Mouse (Mus musculus): ENCODE data around the gene Def6. TPM values are rescaled to one million over a fixed set of nuclear protein-coding genes. Genes with fewer than 3 reads are reported as not detected.

Gene Def6
- polyA plus RNA-seq, 1 experiment from 2014 or later = 11.4 TPM

- TF ChIP-seq EP300 (optimal IDR thresholded peaks at IDR 0.05) = no peak
- no peak for TF ChIP-seq CTCF (IDR thresholded peaks at IDR 0.05; ENCODE audit: low read depth)
- H3K4me2 ChIP-seq (replicated peaks; ENCODE audit: low read depth) = peak overlapping the region; percentile 47
- H3K4me1 ChIP-seq (replicated peaks; ENCODE audit: control insufficient read depth, insufficient read depth) = peaks cover 5% of the 10 kb centered on the region; the same call in 1 of the 2 replicates
- no peaks in the 10 kb centered on the region for H3K27me3 ChIP-seq (ENCODE audit: control insufficient read depth, insufficient read depth, low read length)
- H3K27ac ChIP-seq (replicated peaks) = peak overlapping the region; percentile 93
- no peaks in the 10 kb centered on the region for H3K36me3 ChIP-seq (ENCODE audit: control insufficient read depth, insufficient read depth, low read length)
- ATAC-seq (ENCODE audit: low FRiP score, low TSS enrichment) (0 out of 2 replicates have a peak, but pooled peaks have one; percentile 1), DNase-seq (ENCODE audit: low spot score) (no peak)
- peak overlapping the region; percentile 22 for H3K4me3 ChIP-seq (ENCODE audit: low read depth, low read length)
- 61% methylated on average over 9 of the region's 9 CpGs for WGBS
- no peaks in the 10 kb centered on the region for H3K9me3 ChIP-seq (ENCODE audit: control insufficient read depth, low read length)
- peak overlapping the region; percentile 61 for H3K9ac ChIP-seq (ENCODE audit: low read length)
Observed at GRCm38 (mm10) chr17:28272281-28272680, 64.7 kb downstream of the Def6 start.

- Histone ChIP-seq H3K4me1 (replicated peaks; ENCODE audit: control insufficient read depth, insufficient read depth) (peaks cover 5% of the 10 kb centered on the region; the same call in 1 of the 2 replicates), H3K4me2 (replicated peaks; ENCODE audit: low read depth) (peak overlapping the region; percentile 47), H3K27ac (replicated peaks) (peak overlapping the region; percentile 93), H3K4me3 (ENCODE audit: low read depth, low read length) (peak overlapping the region; percentile 22), H3K9me3 (ENCODE audit: control insufficient read depth, low read length) (no peaks in the 10 kb centered on the region), H3K36me3 (ENCODE audit: control insufficient read depth, insufficient read depth, low read length) (no peaks in the 10 kb centered on the region), H3K27me3 (ENCODE audit: control insufficient read depth, insufficient read depth, low read length) (no peaks in the 10 kb centered on the region), H3K9ac (ENCODE audit: low read length) (peak overlapping the region; percentile 61)
- DNase-seq (ENCODE audit: low spot score) (peak; percentile 66), ATAC-seq (ENCODE audit: low FRiP score, low TSS enrichment) (peak; percentile 61)
- 69% methylated on average over 6 of the region's 6 CpGs for WGBS
- TF ChIP-seq EP300 (optimal IDR thresholded peaks at IDR 0.05) = no peak
- TF ChIP-seq CTCF (IDR thresholded peaks at IDR 0.05; ENCODE audit: low read depth) = no peak
Observed at GRCm38 (mm10) chr17:28272837-28273236, 65.3 kb downstream of the Def6 start.

GRCm38 (mm10) chr17:28274739-28275138 is 67.2 kb downstream of the Def6 start:
- no peak overlapping the region for H3K27ac ChIP-seq (replicated peaks)
- H3K9me3 ChIP-seq (ENCODE audit: control insufficient read depth, low read length) = no peaks in the 10 kb centered on the region
- peaks cover 5% of the 10 kb centered on the region; the same call in 1 of the 2 replicates for H3K4me1 ChIP-seq (replicated peaks; ENCODE audit: control insufficient read depth, insufficient read depth)
- DNase-seq (ENCODE audit: low spot score) = peak; percentile 63
- H3K27me3 ChIP-seq (ENCODE audit: control insufficient read depth, insufficient read depth, low read length) = no peaks in the 10 kb centered on the region
- 87% methylated on average over 3 of the region's 3 CpGs for WGBS
- no peaks in the 10 kb centered on the region for H3K36me3 ChIP-seq (ENCODE audit: control insufficient read depth, insufficient read depth, low read length)
- no peak overlapping the region for H3K9ac ChIP-seq (ENCODE audit: low read length)
- no peak overlapping the region for H3K4me2 ChIP-seq (replicated peaks; ENCODE audit: low read depth)
- ATAC-seq (ENCODE audit: low FRiP score, low TSS enrichment) = no peak
- no peak overlapping the region for H3K4me3 ChIP-seq (ENCODE audit: low read depth, low read length)
- TF ChIP-seq EP300 (optimal IDR thresholded peaks at IDR 0.05) = no peak
- TF ChIP-seq CTCF (IDR thresholded peaks at IDR 0.05; ENCODE audit: low read depth) = peak; percentile 73

DNA sequence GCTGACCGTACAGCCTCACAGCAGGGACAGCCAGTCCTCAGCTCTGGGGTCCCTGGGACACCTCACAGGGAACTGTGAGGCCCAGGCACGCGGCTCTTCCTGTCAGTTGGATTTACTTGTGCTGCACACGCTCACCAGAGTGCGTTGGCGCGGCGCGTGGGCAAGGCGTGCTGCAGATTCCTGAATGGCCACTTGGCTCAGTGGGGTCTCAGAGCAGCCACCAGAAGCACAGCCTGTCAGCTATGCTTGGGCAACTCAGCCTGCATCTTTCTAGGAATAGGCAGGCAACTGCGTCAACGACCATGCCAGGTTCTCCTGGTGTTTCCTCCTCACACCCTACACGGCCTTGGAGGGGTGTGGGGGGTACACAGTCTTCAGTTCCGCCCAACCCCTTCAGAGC is 69.6 kb downstream of the Def6 start:
- TF ChIP-seq CTCF (IDR thresholded peaks at IDR 0.05; ENCODE audit: low read depth) (no peak), EP300 (optimal IDR thresholded peaks at IDR 0.05) (no peak)
- WGBS = 78% methylated on average over 14 of the region's 14 CpGs
- peak overlapping the region; percentile 56; the same call in 1 of the 2 replicates for H3K27ac ChIP-seq (replicated peaks)

DNA sequence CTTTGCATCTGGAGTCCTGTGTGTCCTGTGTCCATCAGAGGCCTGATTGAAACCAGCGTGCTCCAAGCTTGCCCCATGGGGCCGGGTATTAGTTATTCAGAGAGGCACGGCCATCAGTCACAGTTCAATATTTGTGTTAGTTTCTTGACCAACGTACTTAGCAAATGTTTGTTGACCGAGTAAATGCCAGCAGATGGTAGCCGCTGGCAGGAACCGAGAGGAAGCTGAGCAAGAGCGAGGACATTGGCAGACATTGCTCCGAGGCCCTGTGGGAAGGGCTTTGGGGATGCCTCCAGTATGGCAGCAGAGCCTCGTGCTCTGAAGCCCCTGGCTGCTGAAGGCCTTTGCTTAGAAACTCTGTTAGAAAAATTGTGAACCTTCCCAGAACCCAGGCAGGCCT is 70.1 kb downstream of the Def6 start:
- Histone ChIP-seq H3K36me3 (ENCODE audit: control insufficient read depth, insufficient read depth, low read length) (no peaks in the 10 kb centered on the region), H3K9ac (ENCODE audit: low read length) (no peak overlapping the region), H3K27ac (replicated peaks) (peak overlapping the region; percentile 56; the same call in 1 of the 2 replicates), H3K4me1 (replicated peaks; ENCODE audit: control insufficient read depth, insufficient read depth) (no peaks in the 10 kb centered on the region), H3K4me3 (ENCODE audit: low read depth, low read length) (no peak overlapping the region), H3K9me3 (ENCODE audit: control insufficient read depth, low read length) (no peaks in the 10 kb centered on the region), H3K27me3 (ENCODE audit: control insufficient read depth, insufficient read depth, low read length) (no peaks in the 10 kb centered on the region), H3K4me2 (replicated peaks; ENCODE audit: low read depth) (no peak overlapping the region)
- 0 out of 2 replicates have a peak, but pooled peaks have one; percentile 11 for ATAC-seq (ENCODE audit: low FRiP score, low TSS enrichment)
- peak; percentile 50 for DNase-seq (ENCODE audit: low spot score)
- no peak for TF ChIP-seq EP300 (optimal IDR thresholded peaks at IDR 0.05)
- 0 out of 2 replicates have a peak, but pooled peaks have one; percentile 1 for TF ChIP-seq CTCF (IDR thresholded peaks at IDR 0.05; ENCODE audit: low read depth)
- WGBS = 49% methylated on average over 10 of the region's 10 CpGs

More for the DNA sequence above, 69.6 kb downstream of the Def6 start:
- H3K9ac ChIP-seq (ENCODE audit: low read length) = no peak overlapping the region
- H3K4me2 ChIP-seq (replicated peaks; ENCODE audit: low read depth) = no peak overlapping the region
- no peak for ATAC-seq (ENCODE audit: low FRiP score, low TSS enrichment)
- H3K27me3 ChIP-seq (ENCODE audit: control insufficient read depth, insufficient read depth, low read length) = no peaks in the 10 kb centered on the region
- no peaks in the 10 kb centered on the region for H3K36me3 ChIP-seq (ENCODE audit: control insufficient read depth, insufficient read depth, low read length)
- DNase-seq (ENCODE audit: low spot score) = no peak
- no peaks in the 10 kb centered on the region for H3K9me3 ChIP-seq (ENCODE audit: control insufficient read depth, low read length)
- no peak overlapping the region for H3K4me3 ChIP-seq (ENCODE audit: low read depth, low read length)
- no peaks in the 10 kb centered on the region for H3K4me1 ChIP-seq (replicated peaks; ENCODE audit: control insufficient read depth, insufficient read depth)

DNA sequence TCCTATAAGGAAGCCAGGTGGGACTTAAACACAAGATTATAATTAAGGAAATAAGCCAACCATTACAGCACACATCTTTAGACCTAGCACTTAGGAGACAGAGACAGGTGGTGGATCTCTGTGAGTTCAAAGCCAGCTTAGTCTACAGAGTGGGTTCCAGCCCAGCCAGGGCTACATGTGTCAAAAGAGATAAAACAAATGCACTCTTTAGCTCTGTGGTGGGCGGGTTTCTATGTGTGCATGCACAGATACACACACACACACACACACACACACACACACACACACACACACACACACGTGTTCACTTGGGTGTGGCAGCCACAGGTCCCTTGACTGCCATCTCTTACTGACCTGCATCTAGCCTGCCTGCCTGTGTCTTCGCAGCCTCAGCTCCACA is 70.6 kb downstream of the Def6 start:
- Histone ChIP-seq H3K36me3 (ENCODE audit: control insufficient read depth, insufficient read depth, low read length) (no peaks in the 10 kb centered on the region), H3K4me2 (replicated peaks; ENCODE audit: low read depth) (no peak overlapping the region), H3K27ac (replicated peaks) (peak overlapping the region; percentile 56; the same call in 1 of the 2 replicates), H3K4me1 (replicated peaks; ENCODE audit: control insufficient read depth, insufficient read depth) (no peaks in the 10 kb centered on the region), H3K9ac (ENCODE audit: low read length) (no peak overlapping the region), H3K4me3 (ENCODE audit: low read depth, low read length) (no peak overlapping the region), H3K27me3 (ENCODE audit: control insufficient read depth, insufficient read depth, low read length) (no peaks in the 10 kb centered on the region), H3K9me3 (ENCODE audit: control insufficient read depth, low read length) (no peaks in the 10 kb centered on the region)
- ATAC-seq (ENCODE audit: low FRiP score, low TSS enrichment) = no peak
- TF ChIP-seq CTCF (IDR thresholded peaks at IDR 0.05; ENCODE audit: low read depth) = no peak
- no peak for DNase-seq (ENCODE audit: low spot score)
- 83% methylated on average over 3 of the region's 3 CpGs for WGBS

Other genes starting within 250 kb of the Def6 start
- gene Tcp11, start 127.1 kb upstream of the Def6 start, polyA plus RNA-seq (2015; fragmentation: Nextera tagmentation; extraction: Ambion mirVana) = 1.1 and 1.7 TPM in 2 replicates
- gene Scube3, start 65.6 kb upstream of the Def6 start, polyA plus RNA-seq (2015; fragmentation: Nextera tagmentation; extraction: Ambion mirVana) = 0.48 and 0.64 TPM in 2 replicates
- gene Zfp523, start 30.6 kb upstream of the Def6 start, polyA plus RNA-seq (2015; fragmentation: Nextera tagmentation; extraction: Ambion mirVana) = 17.2 and 18.1 TPM in 2 replicates
- 3.1 and 3.4 TPM in 2 replicates for gene Ppard, start 24.9 kb downstream of the Def6 start, polyA plus RNA-seq (2015; fragmentation: Nextera tagmentation; extraction: Ambion mirVana)
- gene Fance, start 105.7 kb downstream of the Def6 start, polyA plus RNA-seq (2015; fragmentation: Nextera tagmentation; extraction: Ambion mirVana) = 19.2 and 20.4 TPM in 2 replicates
- gene Rpl10a, start 120.7 kb downstream of the Def6 start, polyA plus RNA-seq (2015; fragmentation: Nextera tagmentation; extraction: Ambion mirVana) = 491 and 514 TPM in 2 replicates
- gene Tead3, start 143.0 kb downstream of the Def6 start, polyA plus RNA-seq (2015; fragmentation: Nextera tagmentation; extraction: Ambion mirVana) = 8.7 and 9.2 TPM in 2 replicates
- gene Tulp1, start 157.4 kb downstream of the Def6 start, polyA plus RNA-seq (2015; fragmentation: Nextera tagmentation; extraction: Ambion mirVana) = 3.3 and 3.5 TPM in 2 replicates